Mouse (Mus musculus) liver, adult 2 months (tissue): ENCODE data around the gene Kti12. TPM values are rescaled to one million over a fixed set of nuclear protein-coding genes. Genes with fewer than 3 reads are reported as not detected.

Source experiments
- DNase-seq: peaks from one replicate; pipeline ENCODE4 v3.0.0-alpha.2; 2011; ENCODE audit warnings: low read depth, low spot score; ENCODE audit errors: extremely low read depth
- H3K27ac ChIP-seq: fragments of 200-500 bp; replicated peaks from 2 replicates; pipeline ENCODE4 v1.5.1; 2012; ENCODE audit warnings: low read depth, mild to moderate bottlenecking, control low read depth, inconsistent platforms, low read length; ENCODE audit not compliant: insufficient read depth
- H3K27me3 ChIP-seq: fragments of 200-500 bp; 2 replicates; pipeline ENCODE4 v1.6.1; 2012; ENCODE audit warnings: mild to moderate bottlenecking, moderate library complexity, low read length, inconsistent platforms; ENCODE audit not compliant: control insufficient read depth, insufficient read depth
- H3K36me3 ChIP-seq: fragments of 200-500 bp; 2 replicates; pipeline ENCODE4 v1.6.1; 2012; ENCODE audit warnings: low read length, inconsistent platforms; ENCODE audit not compliant: control insufficient read depth, insufficient read depth
- H3K4me1 ChIP-seq: fragments of 200-500 bp; 2 replicates; pipeline ENCODE4 v1.6.1; 2011; ENCODE audit warnings: low read length; ENCODE audit not compliant: control insufficient read depth, insufficient read depth
- H3K4me3 ChIP-seq: fragments of 200-500 bp; 2 replicates; pipeline ENCODE4 v1.5.1; 2011; ENCODE audit warnings: low read depth, mild to moderate bottlenecking, control low read depth, low read length, moderate library complexity; ENCODE audit not compliant: insufficient read depth
- H3K79me2 ChIP-seq: fragments of 200-500 bp; 2 replicates; pipeline ENCODE4 v1.6.1; 2012; ENCODE audit warnings: inconsistent platforms, mild to moderate bottlenecking, low read length, moderate library complexity; ENCODE audit not compliant: control insufficient read depth, insufficient read depth
- H3K9ac ChIP-seq: fragments of 200-500 bp; 2 replicates; pipeline ENCODE4 v1.6.1; 2012; ENCODE audit warnings: low read depth, mild to moderate bottlenecking, control low read depth, inconsistent platforms, low read length
- CTCF ChIP-seq: fragments of 200-500 bp; IDR thresholded peaks from 2 replicates; pipeline ENCODE4 v1.5.1; 2011; ENCODE audit warnings: low read depth, low read length, control low read depth
- POLR2A ChIP-seq: fragments of 200-500 bp; IDR thresholded peaks from 2 replicates; pipeline ENCODE4 v1.6.1; 2011; ENCODE audit warnings: low read length, control low read depth; ENCODE audit not compliant: insufficient read depth; ENCODE audit errors: extremely low read depth
- WGBS: fragments of 180-500 bp; shearing (Covaris S2); methylation state at CpG from one replicate; pipeline ENCODE4 v1.1.7; 2018; 5-methylcytosine and 5-hydroxymethylcytosine counted together
- polyA plus RNA-seq: library from polyadenylated mRNA; depleted of rRNA; stranded (reverse); fragments of >200 nt; gene quantifications from 2 replicates; pipeline ENCODE4 v1.2.3, GENCODE M21; 2012
- total RNA-seq: library from RNA; depleted of rRNA; stranded (reverse); fragments of >200 nt; gene quantifications from 2 replicates; pipeline ENCODE4 v1.2.3, GENCODE M21; 2014

The Kti12 gene
- total and polyA plus RNA-seq, 2 experiments: 8.1 to 32.0 TPM

DNA sequence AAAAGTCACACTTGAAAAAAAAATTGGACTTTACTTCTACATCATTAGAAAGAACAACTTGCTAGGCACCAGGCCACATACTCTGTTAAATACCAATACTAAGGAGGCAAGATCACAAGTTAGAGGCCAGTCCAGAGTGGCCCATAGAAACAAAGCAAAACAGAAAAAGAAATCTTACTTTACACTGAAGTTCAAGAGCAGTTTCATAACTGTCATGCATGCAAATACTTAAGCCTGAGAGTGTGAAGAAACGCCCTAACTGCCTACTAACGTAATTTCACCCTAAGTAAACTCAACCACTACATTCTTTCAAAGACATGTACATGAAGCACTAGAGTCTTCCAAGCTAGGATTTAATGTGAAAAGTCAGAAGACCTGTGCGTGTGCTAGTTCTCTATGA, 21.9 kb upstream of the Kti12 start:
- no peaks in the 10 kb centered on the region; the same call in 1 of the 2 replicates for H3K79me2 ChIP-seq
- no peak overlapping the region for H3K9ac ChIP-seq
- no peak overlapping the region for H3K27ac ChIP-seq
- peaks cover 50% of the 10 kb centered on the region for H3K36me3 ChIP-seq
- no peaks in the 10 kb centered on the region; the same call in 1 of the 2 replicates for H3K4me1 ChIP-seq
- WGBS: 95% methylated on average over 3 of the region's 3 CpGs
- H3K4me3 ChIP-seq: no peak overlapping the region
- no peak for TF ChIP-seq CTCF
- TF ChIP-seq POLR2A: no peak
- H3K27me3 ChIP-seq: no peaks in the 10 kb centered on the region
- DNase-seq: no peak

DNA sequence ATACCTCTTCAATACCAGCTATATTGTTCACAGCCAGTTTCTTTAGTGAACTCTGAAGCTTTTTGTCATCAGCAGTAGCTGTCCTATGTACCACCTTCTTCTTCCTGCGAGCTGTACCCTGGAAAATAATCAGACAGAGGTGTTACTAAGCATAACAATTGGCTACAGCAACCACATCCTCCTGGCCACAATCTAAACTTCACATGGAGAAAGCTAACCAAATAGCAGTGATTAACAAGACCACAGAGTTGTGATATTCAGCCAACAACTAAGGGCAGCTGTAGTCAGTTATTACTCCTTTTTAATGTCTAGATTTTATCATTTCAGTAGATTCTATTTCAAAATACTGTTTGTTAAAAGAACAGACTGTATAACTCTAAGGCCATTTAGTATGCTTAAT, 21.5 kb upstream of the Kti12 start:
- no peak overlapping the region for H3K4me3 ChIP-seq
- no peak overlapping the region for H3K9ac ChIP-seq
- H3K36me3 ChIP-seq: peaks cover 48% of the 10 kb centered on the region
- H3K4me1 ChIP-seq: no peaks in the 10 kb centered on the region; the same call in 1 of the 2 replicates
- no peaks in the 10 kb centered on the region; the same call in 1 of the 2 replicates for H3K79me2 ChIP-seq
- no peak for TF ChIP-seq CTCF
- no peak for TF ChIP-seq POLR2A
- 92% methylated on average over 1 of the region's 1 CpGs for WGBS
- H3K27ac ChIP-seq: no peak overlapping the region
- no peak for DNase-seq
- H3K27me3 ChIP-seq: no peaks in the 10 kb centered on the region

DNA sequence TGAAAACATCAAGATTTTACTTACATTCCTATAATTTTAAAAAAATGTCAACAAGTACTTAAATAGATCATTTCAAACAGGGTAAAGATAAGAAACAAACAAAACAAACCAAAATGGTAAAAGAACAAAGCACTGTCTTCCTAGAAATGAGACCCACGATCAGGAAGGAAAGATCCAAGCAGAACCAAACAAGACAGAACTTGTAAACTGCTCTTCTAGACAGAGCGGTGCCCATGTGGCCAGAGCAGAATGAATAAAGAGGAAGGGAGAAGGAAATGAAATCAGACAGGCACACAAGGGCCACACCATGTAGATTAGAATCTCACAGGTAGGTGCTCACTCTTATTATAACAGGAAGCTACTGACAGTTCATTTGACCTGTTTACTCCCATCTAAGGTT, 20.9 kb upstream of the Kti12 start:
- TF ChIP-seq CTCF (no peak), POLR2A (no peak)
- Histone ChIP-seq H3K36me3 (peaks cover 48% of the 10 kb centered on the region), H3K4me3 (no peak overlapping the region), H3K4me1 (peaks cover 2% of the 10 kb centered on the region; the same call in 1 of the 2 replicates), H3K9ac (no peak overlapping the region), H3K79me2 (no peaks in the 10 kb centered on the region; the same call in 1 of the 2 replicates), H3K27ac (no peak overlapping the region), H3K27me3 (no peaks in the 10 kb centered on the region)
- no peak for DNase-seq
- WGBS: 82% methylated on average over 2 of the region's 2 CpGs

DNA sequence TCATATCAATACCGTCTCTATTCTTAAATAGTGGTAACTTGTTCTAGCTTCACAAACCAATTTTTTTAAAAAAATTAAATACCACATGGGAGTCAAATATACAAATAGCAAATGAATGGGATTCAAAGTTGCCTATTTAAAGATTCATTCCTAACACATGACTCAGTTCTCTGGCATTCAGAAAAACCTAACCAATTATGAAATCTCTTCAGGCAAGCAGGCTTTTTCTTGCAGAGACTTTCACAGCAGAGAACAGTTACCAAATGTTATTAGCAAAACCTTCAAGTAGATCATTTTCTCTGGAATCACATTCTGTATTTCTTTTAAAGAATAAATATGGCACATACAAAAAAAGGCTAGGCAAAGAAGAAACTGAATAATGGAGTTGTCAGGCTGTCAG, 16.9 kb upstream of the Kti12 start:
- DNase-seq: no peak
- Histone ChIP-seq H3K27me3 (no peaks in the 10 kb centered on the region), H3K4me3 (no peak overlapping the region), H3K36me3 (peaks cover 21% of the 10 kb centered on the region), H3K9ac (no peak overlapping the region), H3K4me1 (peaks cover 8% of the 10 kb centered on the region), H3K79me2 (peaks cover 8% of the 10 kb centered on the region; the same call in 1 of the 2 replicates), H3K27ac (no peak overlapping the region)
- TF ChIP-seq CTCF: no peak
- TF ChIP-seq POLR2A: no peak
- 31% methylated on average over 1 of the region's 1 CpGs for WGBS

DNA sequence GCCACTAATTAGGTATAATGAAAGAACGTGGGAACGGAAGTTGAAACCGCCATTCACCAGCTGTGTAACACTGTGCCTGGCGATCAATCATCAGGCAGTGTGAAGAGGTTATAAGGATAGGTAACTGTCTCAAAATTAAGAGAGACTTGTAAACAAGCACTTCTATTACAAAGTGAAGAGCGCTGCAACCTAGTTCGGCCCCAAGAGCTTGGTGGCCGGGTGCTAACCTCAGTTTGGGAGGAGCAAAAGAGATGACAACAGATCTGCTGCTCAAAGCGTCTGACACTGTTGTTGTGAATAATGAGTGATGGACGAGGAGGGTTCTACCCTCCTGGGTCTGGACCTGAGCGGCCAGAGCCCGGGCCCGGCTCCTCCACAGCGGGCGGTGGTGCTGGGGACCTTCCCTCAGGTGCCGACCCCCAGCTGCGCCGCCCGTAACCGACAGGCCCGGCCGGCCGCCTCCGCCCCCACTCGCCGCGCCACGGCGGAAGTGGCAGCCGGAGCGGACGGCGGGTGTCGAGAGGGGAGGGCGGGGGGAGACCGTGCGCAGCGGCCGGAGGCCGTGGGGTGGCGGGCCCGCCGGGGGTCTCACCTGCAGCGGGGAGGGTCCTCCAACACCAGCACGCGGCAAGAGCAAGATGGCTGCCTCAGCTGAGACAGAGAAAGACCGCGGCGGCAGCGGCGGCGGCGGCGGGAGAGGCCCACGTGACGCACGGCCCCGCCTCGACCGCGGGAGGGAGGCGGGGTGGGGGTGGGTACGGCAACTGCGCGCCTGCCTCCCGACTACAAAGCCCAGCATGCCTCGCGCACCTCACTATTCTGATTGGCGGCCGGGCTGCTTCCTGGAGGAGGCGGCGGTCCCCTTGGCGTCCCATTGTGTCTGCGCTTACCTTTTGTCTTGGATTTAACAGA, 14.4 kb upstream of the Kti12 start, which contains the start of gene Btf3l4:
Gene Btf3l4 (minus strand): TSS at position 699 of the 912 bp plus-strand sequence.
- H3K36me3 ChIP-seq: peaks cover 10% of the 10 kb centered on the region
- H3K27ac ChIP-seq: peak within 1 kb of the TSS; percentile 95
- peaks cover 11% of the 10 kb centered on the region; the same call in 1 of the 2 replicates for H3K79me2 ChIP-seq
- peak; percentile 49; the same call in 1 of the 2 replicates for TF ChIP-seq POLR2A
- TF ChIP-seq CTCF: no peak
- peaks cover 9% of the 10 kb centered on the region for H3K4me1 ChIP-seq
- H3K4me3 ChIP-seq: peak within 1 kb of the TSS; percentile 97
- no peaks in the 10 kb centered on the region for H3K27me3 ChIP-seq
- peak within 1 kb of the TSS; percentile 97 for H3K9ac ChIP-seq
- peak; percentile 80 for DNase-seq
- 1% methylated on average over 65 of the region's 73 CpGs for WGBS

DNA sequence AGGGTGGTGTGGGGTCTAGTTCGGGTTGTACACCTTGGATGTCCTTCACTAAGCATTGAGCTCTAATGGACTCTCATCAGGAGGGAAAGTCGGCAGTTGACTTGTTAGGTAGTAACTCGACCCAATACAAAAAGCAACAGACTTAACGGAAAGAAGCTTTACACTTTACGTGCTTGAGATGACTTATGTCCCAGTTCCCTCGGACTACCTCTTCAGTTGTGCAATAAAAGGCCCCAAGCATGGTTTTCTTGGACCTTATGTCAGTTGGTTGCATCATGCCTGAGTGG, 13.8 kb upstream of the Kti12 start:
- peak; percentile 79 for DNase-seq
- H3K4me1 ChIP-seq: peaks cover 9% of the 10 kb centered on the region
- under 1% methylated on average over 6 of the region's 6 CpGs for WGBS
- peak overlapping the region; percentile 22 for H3K9ac ChIP-seq
- H3K36me3 ChIP-seq: peaks cover 8% of the 10 kb centered on the region
- H3K4me3 ChIP-seq: peak overlapping the region; percentile 97
- peak overlapping the region; percentile 77 for H3K27ac ChIP-seq
- peaks cover 11% of the 10 kb centered on the region; the same call in 1 of the 2 replicates for H3K79me2 ChIP-seq
- H3K27me3 ChIP-seq: no peaks in the 10 kb centered on the region
- no peak for TF ChIP-seq POLR2A
- TF ChIP-seq CTCF: no peak
